Mouse (Mus musculus) cortical plate, adult 2 months (tissue): Measurements from ENCODE around the gene Ppp1r27. TPM values are rescaled to one million over a fixed set of nuclear protein-coding genes. Genes with fewer than 3 reads are reported as not detected.
"Not testable (repeated sequence)": the region's sequence is repeated elsewhere in the genome, so short reads cannot be mapped to it uniquely, and the experiment has no call there.

ENCODE experiments used
- H3K27ac ChIP-seq: fragments of 200-500 bp; 2 replicates; pipeline ENCODE4 v1.5.1; 2012; ENCODE audit warnings: low read length, control low read depth, inconsistent platforms; ENCODE audit not compliant: insufficient read depth
- H3K4me1 ChIP-seq: fragments of 200-500 bp; 2 replicates; pipeline ENCODE4 v1.6.1; 2011; ENCODE audit warnings: low read length; ENCODE audit not compliant: control insufficient read depth, insufficient read depth
- H3K4me3 ChIP-seq: fragments of 200-500 bp; 2 replicates; pipeline ENCODE4 v1.5.1; 2011; ENCODE audit warnings: mild to moderate bottlenecking, low read length, control low read depth; ENCODE audit not compliant: insufficient read depth
- CTCF ChIP-seq: fragments of 200-500 bp; IDR thresholded peaks from 2 replicates; pipeline ENCODE4 v1.5.1; 2011; ENCODE audit warnings: mild to moderate bottlenecking, control low read depth, low read length; ENCODE audit not compliant: insufficient read depth; ENCODE audit errors: extremely low read depth
- POLR2A ChIP-seq: fragments of 200-500 bp; IDR thresholded peaks from 2 replicates; pipeline ENCODE4 v1.6.1; 2011; ENCODE audit warnings: mild to moderate bottlenecking, low read length, control low read depth; ENCODE audit not compliant: insufficient read depth; ENCODE audit errors: extremely low read depth
- polyA plus RNA-seq: library from polyadenylated mRNA; depleted of rRNA; stranded (reverse); fragments of >200 nt; gene quantifications from 2 replicates; pipeline ENCODE4 v1.2.3, GENCODE M21; 2012

Gene Ppp1r27
- polyA plus RNA-seq, 1 experiment: not detected

DNA sequence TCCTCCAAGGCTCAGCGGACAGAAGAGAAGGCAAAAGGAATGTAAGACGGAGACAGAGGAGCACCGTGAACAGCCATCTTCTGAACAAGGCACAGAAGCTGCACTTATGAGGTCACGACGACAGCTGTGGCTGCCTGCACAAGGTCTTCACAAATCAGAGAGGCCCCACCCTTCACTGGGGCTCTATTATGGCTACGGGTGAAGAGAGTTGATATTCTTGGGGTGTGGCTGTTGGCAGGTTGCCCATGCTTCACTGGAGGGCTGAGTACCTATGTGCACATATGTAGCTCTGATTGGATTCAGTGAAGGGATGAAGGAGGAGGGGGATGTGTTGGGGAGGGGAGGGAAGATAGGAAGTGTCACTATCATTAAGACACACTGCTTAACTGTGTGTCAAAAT lies 32.4 kb downstream of the Ppp1r27 start:
- Histone ChIP-seq H3K27ac (no peak overlapping the region), H3K4me3 (no peak overlapping the region), H3K4me1 (peaks cover 4% of the 10 kb centered on the region; the same call in 1 of the 2 replicates)
- no peak for TF ChIP-seq POLR2A
- no peak for TF ChIP-seq CTCF

DNA sequence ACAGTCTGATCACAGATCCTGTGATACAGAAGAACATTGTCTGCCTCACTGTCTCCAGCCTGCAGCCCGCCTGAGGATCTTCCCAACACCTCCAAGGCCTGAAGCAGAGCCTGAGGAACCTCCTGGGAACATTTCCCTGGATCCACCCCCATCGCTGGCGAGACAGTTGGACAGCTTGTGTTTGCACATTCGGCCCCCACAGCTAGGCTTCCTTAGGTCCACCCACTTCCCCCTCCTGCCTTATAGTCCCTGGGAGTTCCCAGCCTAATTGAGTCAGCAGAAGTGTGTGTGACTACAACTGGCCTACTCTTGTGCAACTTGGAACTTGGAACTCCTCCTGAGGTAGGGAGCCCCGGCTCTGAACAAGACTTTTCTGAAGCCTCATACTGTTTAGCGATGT lies 32.9 kb downstream of the Ppp1r27 start:
- TF ChIP-seq CTCF (no peak), POLR2A (no peak)
- no peak overlapping the region for H3K4me3 ChIP-seq
- no peak overlapping the region for H3K27ac ChIP-seq
- H3K4me1 ChIP-seq: peaks cover 4% of the 10 kb centered on the region; the same call in 1 of the 2 replicates

GRCm38 (mm10) chr11:120517147-120517546 lies 33.8 kb downstream of the Ppp1r27 start:
- H3K4me1 ChIP-seq: peaks cover 4% of the 10 kb centered on the region; the same call in 1 of the 2 replicates
- TF ChIP-seq CTCF (no peak), POLR2A (no peak)
- H3K4me3 ChIP-seq: no peak overlapping the region
- H3K27ac ChIP-seq: no peak overlapping the region

GRCm38 (mm10) chr11:120515611-120516010 lies 35.3 kb downstream of the Ppp1r27 start:
- TF ChIP-seq POLR2A: no peak
- peak; percentile 94 for TF ChIP-seq CTCF

GRCm38 (mm10) chr11:120514262-120514661 lies 36.7 kb downstream of the Ppp1r27 start:
- H3K4me1 ChIP-seq, H3K27ac ChIP-seq, H3K4me3 ChIP-seq: not testable (repeated sequence)

More at GRCm38 (mm10) chr11:120515611-120516010, 35.3 kb downstream of the Ppp1r27 start:
- Histone ChIP-seq H3K4me1 (peaks cover 4% of the 10 kb centered on the region; the same call in 1 of the 2 replicates), H3K27ac (no peak overlapping the region), H3K4me3 (no peak overlapping the region)

DNA sequence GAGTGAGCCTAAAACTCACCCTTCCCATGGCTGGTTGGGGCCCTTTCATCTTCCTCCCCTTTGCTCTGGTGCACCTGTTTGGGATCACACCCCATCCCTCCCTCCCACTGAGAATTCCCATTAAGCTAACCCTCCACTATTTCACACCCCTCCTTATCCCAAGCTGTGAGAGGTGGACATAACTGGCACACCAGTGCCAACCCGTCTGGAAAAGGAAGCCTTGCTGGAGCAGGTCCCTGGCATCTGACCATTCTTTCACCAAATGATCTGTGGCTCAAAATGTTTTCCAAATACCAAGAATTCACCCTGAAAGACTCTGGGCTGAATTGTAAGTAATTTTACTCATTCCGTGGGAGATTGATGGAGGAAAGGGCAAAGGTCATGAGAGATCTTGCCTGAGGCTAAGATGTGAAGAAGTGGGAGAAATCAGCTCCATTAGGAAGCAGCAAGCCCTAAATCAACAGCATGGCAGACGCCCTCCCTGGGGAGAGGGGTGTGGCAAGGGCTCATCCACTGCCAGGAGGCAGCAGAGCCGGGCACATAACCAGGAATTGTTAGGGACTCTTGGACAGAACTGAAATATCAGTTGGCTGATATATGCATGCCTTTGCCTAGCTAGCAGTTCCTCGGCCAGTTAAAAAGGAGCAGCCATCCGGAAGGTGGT lies 38.0 kb downstream of the Ppp1r27 start:
- TF ChIP-seq CTCF (no peak), POLR2A (no peak)
- Histone ChIP-seq H3K4me1 (no peaks in the 10 kb centered on the region), H3K27ac (no peak overlapping the region), H3K4me3 (no peak overlapping the region)

DNA sequence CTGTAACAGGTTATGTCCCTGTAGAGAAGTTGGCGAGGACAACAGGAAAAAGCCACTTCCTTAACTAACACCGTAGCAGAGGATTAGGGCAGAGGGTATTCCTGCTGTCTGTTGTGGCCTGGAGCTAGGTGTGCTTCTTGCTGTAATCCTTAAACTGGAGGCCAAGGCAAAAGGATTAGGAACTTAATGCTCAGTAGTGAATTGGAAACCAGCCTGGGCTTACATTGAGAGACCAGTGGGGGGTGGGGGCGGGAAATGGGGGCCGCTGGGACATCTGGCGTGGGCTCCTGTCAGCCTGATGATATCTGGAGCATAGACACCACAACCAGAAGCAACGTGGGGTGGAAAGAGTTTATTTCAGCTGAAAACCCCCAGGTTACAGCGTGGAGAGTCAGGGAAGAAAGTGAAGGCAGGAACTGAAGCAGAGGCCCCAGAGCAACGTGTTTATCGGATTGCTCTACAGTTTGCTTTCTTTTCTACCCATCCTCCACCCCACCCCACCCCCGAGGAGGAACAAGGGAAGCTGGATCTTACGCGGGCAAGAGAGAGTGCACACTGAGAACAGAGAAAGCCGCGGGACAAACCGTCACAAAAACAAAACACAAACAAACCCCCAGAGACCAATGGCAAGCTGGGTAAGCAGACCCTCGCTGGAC lies 40.4 kb downstream of the Ppp1r27 start:
- Histone ChIP-seq H3K27ac (no peak overlapping the region), H3K4me3 (no peak overlapping the region), H3K4me1 (no peaks in the 10 kb centered on the region)
- TF ChIP-seq POLR2A: no peak
- no peak for TF ChIP-seq CTCF

DNA sequence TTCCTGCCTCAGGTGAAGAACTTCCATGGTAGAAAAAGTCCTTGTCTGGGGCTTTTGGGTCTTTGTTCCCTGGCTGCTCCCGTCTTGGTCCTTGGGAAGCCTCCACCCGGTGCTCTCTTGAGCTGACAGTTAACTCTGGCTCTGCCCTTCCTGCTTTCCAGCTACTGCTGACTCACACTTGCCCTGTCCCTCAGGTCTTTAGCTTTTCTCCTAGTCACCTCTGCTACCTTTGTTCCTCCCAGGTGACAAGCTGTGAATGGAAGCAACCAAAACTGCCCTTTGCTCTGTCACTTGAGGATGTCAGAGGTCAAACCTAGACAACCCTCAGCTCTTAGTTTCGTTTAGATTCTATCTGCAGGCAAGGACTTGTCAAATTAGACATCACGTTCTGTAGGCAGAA lies 41.0 kb downstream of the Ppp1r27 start:
- Histone ChIP-seq H3K4me1 (no peaks in the 10 kb centered on the region), H3K27ac (no peak overlapping the region), H3K4me3 (no peak overlapping the region)
- TF ChIP-seq POLR2A: no peak
- no peak for TF ChIP-seq CTCF

- H3K4me3 ChIP-seq: no peak overlapping the region
- no peaks in the 10 kb centered on the region for H3K4me1 ChIP-seq
- H3K27ac ChIP-seq: no peak overlapping the region
- TF ChIP-seq CTCF: no peak
- TF ChIP-seq POLR2A: no peak
Observed at GRCm38 (mm10) chr11:120508290-120508870, 42.6 kb downstream of the Ppp1r27 start.
